Mouse (Mus musculus): ENCODE data around the gene Scn8a. TPM values are rescaled to one million over a fixed set of nuclear protein-coding genes. Genes with fewer than 3 reads are reported as not detected.

The Scn8a gene
- polyA plus RNA-seq, 1 experiment = 107 TPM

DNA sequence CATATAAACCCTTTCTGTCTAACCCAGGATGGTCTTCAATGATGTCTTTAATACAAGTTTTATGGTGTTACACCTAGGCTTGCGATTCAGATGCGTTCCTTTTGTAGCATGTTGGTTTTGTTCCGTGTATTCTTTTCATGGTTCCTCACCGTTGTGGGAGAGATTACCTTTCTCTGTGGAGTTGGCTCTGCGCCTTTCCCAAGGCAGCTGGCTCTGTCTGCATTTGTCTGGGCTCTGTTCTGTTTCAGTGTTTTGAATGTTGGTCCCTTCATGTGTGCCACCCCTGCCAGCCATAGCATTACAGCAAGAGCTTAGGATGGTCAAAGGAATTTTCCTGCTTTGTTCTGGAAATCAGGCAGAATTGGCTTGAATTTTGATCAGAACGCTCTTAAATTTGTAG lies 14.8 kb downstream of the Scn8a start:
- Histone ChIP-seq H3K27ac (ENCODE audit: insufficient read depth, low read length) (no peak overlapping the region), H3K4me1 (ENCODE audit: control insufficient read depth, insufficient read depth, low read length) (peaks cover 20% of the 10 kb centered on the region), H3K4me3 (replicated peaks; ENCODE audit: insufficient read depth, low read depth, low read length) (no peak overlapping the region), H3K27me3 (ENCODE audit: control insufficient read depth, insufficient read depth, low read length) (no peaks in the 10 kb centered on the region)
- DNase-seq = peak in 1 of 2 experiments; percentile 58
- WGBS = 47% methylated on average over 6 of the region's 6 CpGs
- TF ChIP-seq POLR2A (IDR thresholded peaks at IDR 0.05; ENCODE audit: borderline replicate concordance, insufficient read depth, low read length) = no peak
- no peak for TF ChIP-seq CTCF (IDR thresholded peaks at IDR 0.05; ENCODE audit: borderline replicate concordance, insufficient read depth, low read depth, low read length)

- 20% methylated on average over 13 of the region's 13 CpGs for WGBS
- no peak for TF ChIP-seq POLR2A (IDR thresholded peaks at IDR 0.05; ENCODE audit: borderline replicate concordance, insufficient read depth, low read length)
- TF ChIP-seq CTCF (IDR thresholded peaks at IDR 0.05; ENCODE audit: borderline replicate concordance, insufficient read depth, low read depth, low read length) = no peak
- Histone ChIP-seq H3K4me1 (ENCODE audit: control insufficient read depth, insufficient read depth, low read length) (peaks cover 12% of the 10 kb centered on the region), H3K4me3 (replicated peaks; ENCODE audit: insufficient read depth, low read depth, low read length) (no peak overlapping the region), H3K27ac (ENCODE audit: insufficient read depth, low read length) (no peak overlapping the region), H3K27me3 (ENCODE audit: control insufficient read depth, insufficient read depth, low read length) (no peaks in the 10 kb centered on the region)
- no peak for DNase-seq
These were observed 22.3 kb downstream of the Scn8a start for GRCm38 (mm10) chr15:100891962-100892361.

DNA sequence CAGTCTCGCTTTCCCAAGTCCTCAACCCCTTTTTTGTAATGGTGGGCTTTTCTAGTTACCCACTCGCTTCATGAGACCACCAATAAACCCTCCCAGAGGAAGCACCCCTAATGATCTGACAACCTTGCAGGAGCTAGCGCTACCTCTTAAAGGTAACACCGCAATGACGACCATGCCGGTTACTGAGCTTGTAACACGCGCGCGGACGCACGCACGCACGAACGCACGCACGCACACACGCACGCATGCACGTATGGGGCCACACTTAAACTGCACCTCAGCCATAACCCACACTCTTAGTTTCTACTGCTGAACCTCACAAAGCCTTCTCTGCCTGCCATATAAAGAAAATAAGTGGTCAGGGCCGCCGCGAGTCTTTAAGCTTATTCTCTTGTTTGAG lies 26.8 kb downstream of the Scn8a start:
- peaks cover 8% of the 10 kb centered on the region; the same call in 1 of the 2 replicates for H3K4me1 ChIP-seq (ENCODE audit: control insufficient read depth, insufficient read depth, low read length)
- WGBS = 98% methylated on average over 23 of the region's 23 CpGs
- H3K27me3 ChIP-seq (ENCODE audit: control insufficient read depth, insufficient read depth, low read length) = no peaks in the 10 kb centered on the region
- no peak for TF ChIP-seq POLR2A (IDR thresholded peaks at IDR 0.05; ENCODE audit: borderline replicate concordance, insufficient read depth, low read length)
- TF ChIP-seq CTCF (IDR thresholded peaks at IDR 0.05; ENCODE audit: borderline replicate concordance, insufficient read depth, low read depth, low read length) = no peak
- H3K27ac ChIP-seq (ENCODE audit: insufficient read depth, low read length) = no peak overlapping the region
- DNase-seq = no peak
- no peak overlapping the region for H3K4me3 ChIP-seq (replicated peaks; ENCODE audit: insufficient read depth, low read depth, low read length)

GRCm38 (mm10) chr15:100903811-100904210 lies 34.2 kb downstream of the Scn8a start:
- no peak for DNase-seq
- TF ChIP-seq CTCF (IDR thresholded peaks at IDR 0.05; ENCODE audit: borderline replicate concordance, insufficient read depth, low read depth, low read length) (no peak), POLR2A (IDR thresholded peaks at IDR 0.05; ENCODE audit: borderline replicate concordance, insufficient read depth, low read length) (no peak)
- peaks cover 34% of the 10 kb centered on the region for H3K4me1 ChIP-seq (ENCODE audit: control insufficient read depth, insufficient read depth, low read length)
- no peak overlapping the region for H3K27ac ChIP-seq (ENCODE audit: insufficient read depth, low read length)
- H3K27me3 ChIP-seq (ENCODE audit: control insufficient read depth, insufficient read depth, low read length) = no peaks in the 10 kb centered on the region
- H3K4me3 ChIP-seq (replicated peaks; ENCODE audit: insufficient read depth, low read depth, low read length) = no peak overlapping the region
- 34% methylated on average over 9 of the region's 9 CpGs for WGBS

DNA sequence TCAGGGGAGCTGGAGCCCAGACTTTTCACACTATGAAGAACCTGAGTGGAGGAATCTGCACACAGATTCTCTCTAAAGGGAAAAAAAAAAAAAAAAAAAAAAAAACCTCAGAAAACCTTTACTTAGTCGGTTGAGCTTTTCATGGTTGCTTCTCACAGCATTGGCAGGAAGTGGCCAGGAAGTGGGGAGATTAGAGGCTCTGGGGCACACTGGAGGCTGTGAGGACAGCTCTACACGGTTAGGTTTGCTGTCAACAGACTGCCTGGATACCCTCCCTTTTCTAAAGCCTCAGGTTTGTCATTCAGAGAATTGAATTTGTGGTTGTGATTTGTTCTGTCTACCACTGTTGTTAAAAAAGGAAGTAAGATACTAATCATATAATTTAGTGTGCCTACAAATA lies 35.3 kb downstream of the Scn8a start:
- Histone ChIP-seq H3K27me3 (ENCODE audit: control insufficient read depth, insufficient read depth, low read length) (no peaks in the 10 kb centered on the region), H3K27ac (ENCODE audit: insufficient read depth, low read length) (no peak overlapping the region), H3K4me3 (replicated peaks; ENCODE audit: insufficient read depth, low read depth, low read length) (no peak overlapping the region), H3K4me1 (ENCODE audit: control insufficient read depth, insufficient read depth, low read length) (peaks cover 40% of the 10 kb centered on the region)
- no peak for DNase-seq
- TF ChIP-seq CTCF (IDR thresholded peaks at IDR 0.05; ENCODE audit: borderline replicate concordance, insufficient read depth, low read depth, low read length) (no peak), POLR2A (IDR thresholded peaks at IDR 0.05; ENCODE audit: borderline replicate concordance, insufficient read depth, low read length) (no peak)
- WGBS = 7% methylated on average over 2 of the region's 2 CpGs

- no peaks in the 10 kb centered on the region for H3K27me3 ChIP-seq (ENCODE audit: control insufficient read depth, insufficient read depth, low read length)
- TF ChIP-seq CTCF (IDR thresholded peaks at IDR 0.05; ENCODE audit: borderline replicate concordance, insufficient read depth, low read depth, low read length) = no peak
- TF ChIP-seq POLR2A (IDR thresholded peaks at IDR 0.05; ENCODE audit: borderline replicate concordance, insufficient read depth, low read length) = no peak
These were observed 36.1 kb downstream of the Scn8a start for GRCm38 (mm10) chr15:100905751-100906150.

GRCm38 (mm10) chr15:100908817-100909216 lies 39.2 kb downstream of the Scn8a start:
- DNase-seq = no peak
- WGBS = 55% methylated on average over 3 of the region's 3 CpGs
- Histone ChIP-seq H3K27me3 (ENCODE audit: control insufficient read depth, insufficient read depth, low read length) (no peaks in the 10 kb centered on the region), H3K27ac (ENCODE audit: insufficient read depth, low read length) (peak overlapping the region; percentile 93; the same call in 1 of the 2 replicates), H3K4me1 (ENCODE audit: control insufficient read depth, insufficient read depth, low read length) (peaks cover 68% of the 10 kb centered on the region), H3K4me3 (replicated peaks; ENCODE audit: insufficient read depth, low read depth, low read length) (no peak overlapping the region)
- TF ChIP-seq POLR2A (IDR thresholded peaks at IDR 0.05; ENCODE audit: borderline replicate concordance, insufficient read depth, low read length) = no peak
- no peak for TF ChIP-seq CTCF (IDR thresholded peaks at IDR 0.05; ENCODE audit: borderline replicate concordance, insufficient read depth, low read depth, low read length)

More at GRCm38 (mm10) chr15:100905751-100906150, 36.1 kb downstream of the Scn8a start:
- DNase-seq = no peak
- Histone ChIP-seq H3K27ac (ENCODE audit: insufficient read depth, low read length) (peak overlapping the region; percentile 55; the same call in 1 of the 2 replicates), H3K4me1 (ENCODE audit: control insufficient read depth, insufficient read depth, low read length) (peaks cover 46% of the 10 kb centered on the region), H3K4me3 (replicated peaks; ENCODE audit: insufficient read depth, low read depth, low read length) (no peak overlapping the region)
- 44% methylated on average over 8 of the region's 8 CpGs for WGBS

- 3% methylated on average over 3 of the region's 3 CpGs for WGBS
- peak overlapping the region; percentile 37 for H3K4me3 ChIP-seq (replicated peaks; ENCODE audit: insufficient read depth, low read depth, low read length)
- TF ChIP-seq POLR2A (IDR thresholded peaks at IDR 0.05; ENCODE audit: borderline replicate concordance, insufficient read depth, low read length) (no peak), CTCF (IDR thresholded peaks at IDR 0.05; ENCODE audit: borderline replicate concordance, insufficient read depth, low read depth, low read length) (no peak)
- no peaks in the 10 kb centered on the region for H3K27me3 ChIP-seq (ENCODE audit: control insufficient read depth, insufficient read depth, low read length)
- peak; percentile 84 to 93 for DNase-seq
- peaks cover 67% of the 10 kb centered on the region for H3K4me1 ChIP-seq (ENCODE audit: control insufficient read depth, insufficient read depth, low read length)
- H3K27ac ChIP-seq (ENCODE audit: insufficient read depth, low read length) = peak overlapping the region; percentile 93
These were observed 40.1 kb downstream of the Scn8a start for GRCm38 (mm10) chr15:100909734-100910163.

All from cerebellum, adult 2 months (tissue).